Mouse (Mus musculus) E14TG2a.4 (cell line): Measurements from ENCODE around the gene Gramd4.

ENCODE experiments used
- CTCF ChIP-seq: conservative IDR thresholded peaks from 2 replicates; pipeline ENCODE4 v1.5.1; 2014; ENCODE audit warnings: low read length
- NANOG ChIP-seq: IDR thresholded peaks from 2 replicates; pipeline ENCODE4 v1.6.1; 2014; ENCODE audit warnings: borderline replicate concordance, low read length, mixed read lengths

- TF ChIP-seq CTCF = no peak
- no peak for TF ChIP-seq NANOG
Measured at GRCm38 (mm10) chr15:86167032-86167655, 109.6 kb downstream of the Gramd4 start.
